Mouse (Mus musculus) lung, postnatal 10 days (tissue): ENCODE measurements around the gene Gmppb.
"Not testable (repeated sequence)": the region's sequence is repeated elsewhere in the genome, so short reads cannot be mapped to it uniquely, and the experiment has no call there.

Experiments used
- DNase-seq: peaks from one replicate; pipeline ENCODE4 v3.0.0; 2021

Gene Gmppb

GRCm38 (mm10) chr9:108049016-108049455 lies at the start of gene Gmppb:
TSS of gene Gmppb (plus strand) at chr9:108049242.
- peak; percentile 98 for DNase-seq

- peak; percentile 100 for DNase-seq
These were observed 46.9 kb upstream of the Gmppb start, which contains the start of gene Ip6k1 for GRCm38 (mm10) chr9:108001922-108002770. TSS of gene Ip6k1 (plus strand) at chr9:108002501.

GRCm38 (mm10) chr9:108002778-108003530 lies 46.1 kb upstream of the Gmppb start:
- peak; percentile 57 for DNase-seq

GRCm38 (mm10) chr9:108003531-108003890 lies 45.5 kb upstream of the Gmppb start:
- DNase-seq = peak; percentile 18

- DNase-seq = no peak
These were observed 41.0 kb upstream of the Gmppb start for GRCm38 (mm10) chr9:108008041-108008440.

GRCm38 (mm10) chr9:108010385-108010784 lies 38.7 kb upstream of the Gmppb start:
- DNase-seq = no peak

GRCm38 (mm10) chr9:108013577-108013976 lies 35.5 kb upstream of the Gmppb start:
- DNase-seq = not testable (repeated sequence)

GRCm38 (mm10) chr9:108017127-108017526 lies 31.9 kb upstream of the Gmppb start:
- no peak for DNase-seq

- no peak for DNase-seq
These were observed 28.3 kb upstream of the Gmppb start for GRCm38 (mm10) chr9:108020741-108021140.

- DNase-seq = no peak
These were observed 25.8 kb upstream of the Gmppb start for GRCm38 (mm10) chr9:108023216-108023615.

- no peak for DNase-seq
These were observed 22.5 kb upstream of the Gmppb start for GRCm38 (mm10) chr9:108026584-108026983.

GRCm38 (mm10) chr9:108027867-108028266 lies 21.2 kb upstream of the Gmppb start:
- no peak for DNase-seq

- no peak for DNase-seq
These were observed 16.9 kb upstream of the Gmppb start for GRCm38 (mm10) chr9:108032126-108032525.

- DNase-seq = no peak
These were observed 13.5 kb upstream of the Gmppb start for GRCm38 (mm10) chr9:108035331-108036156.

GRCm38 (mm10) chr9:108044751-108045492 lies 4.1 kb upstream of the Gmppb start:
- DNase-seq = no peak

GRCm38 (mm10) chr9:108046582-108046981 lies 2.5 kb upstream of the Gmppb start:
- no peak for DNase-seq

- DNase-seq = no peak
These were observed 1.2 kb upstream of the Gmppb start for GRCm38 (mm10) chr9:108047601-108048565.

GRCm38 (mm10) chr9:108048566-108048955 lies 481 bp upstream of the Gmppb start:
- no peak for DNase-seq

GRCm38 (mm10) chr9:108049561-108050251 lies 664 bp downstream of the Gmppb start:
- DNase-seq = no peak

GRCm38 (mm10) chr9:108051184-108051930 lies 2.3 kb downstream of the Gmppb start:
- no peak for DNase-seq
